ENCODE assay signal across 12 mouse cellular contexts in genomic region chr12:56160736-56161135, GRCm38 (mm10).
"Had no signal": no experiment of that assay in that cellular context is flagged by ENCODE, and none has a peak within 500 bp of the region (broad histone marks: within the 10 kb centered on the region; RNA-seq: fewer than 3 reads in every experiment).

No protein-coding gene starts in this region.

- DNase-seq: left cerebral cortex, postnatal 4 days; liver; liver, embryonic 13.5 days; liver, postnatal 0 days; lung, adult 18-20 months; lung, adult 2 months; lung, embryonic 14.5 days; lung, postnatal 10 days; lung, postnatal 14 days; lung, postnatal 36 days; lung, postnatal 4 days; midbrain, embryonic 14.5 days had no signal
